Mouse (Mus musculus) monocyte, adult 59 days (primary cell): ENCODE data around the gene Olfr178. TPM values are rescaled to one million over a fixed set of nuclear protein-coding genes. Genes with fewer than 3 reads are reported as not detected.

Source experiments
- total RNA-seq, 2 experiments: library from RNA; stranded (reverse); gene quantifications; one replicate each; pipeline ENCODE4 v1.2.4; 2023

Gene Olfr178
- total RNA-seq, result not detected

GRCm38 (mm10) chr16:58891963-58892362 lies at the start of gene Olfr178:
Gene Olfr178 (minus strand): TSS chr16:58892063.

GRCm38 (mm10) chr16:58929292-58929691 lies 37.4 kb upstream of the Olfr178 start, which contains the start of gene Olfr180:
Gene Olfr180 (minus strand): TSS chr16:58929392.

GRCm38 (mm10) chr16:58928655-58929054 lies 36.8 kb upstream of the Olfr178 start, which contains the start of gene Olfr181:
Gene Olfr181 (minus strand): TSS chr16:58928755.

GRCm38 (mm10) chr16:58874668-58875067 lies 17.2 kb downstream of the Olfr178 start, which contains the start of gene Olfr177:
Gene Olfr177 (minus strand): TSS chr16:58874768.

Other genes with a start within 250 kb of the Olfr178 start
- gene Cpox, start 221.8 kb downstream of the Olfr178 start, total RNA-seq, result 10 to 100 TPM; 11.4 to 14.0 TPM
- gene Gpr15, start 173.0 kb downstream of the Olfr178 start, total RNA-seq, result 1 to 10 TPM in 1 of 2 experiments, not detected in 1; 1.3 TPM
- 10 to 100 TPM; 67.0 to 67.6 TPM for gene Cldnd1, start 164.2 kb downstream of the Olfr178 start, total RNA-seq
- gene Olfr172, start 128.9 kb downstream of the Olfr178 start, total RNA-seq, result not detected
- not detected for gene Olfr173, start 91.8 kb downstream of the Olfr178 start, total RNA-seq
- gene Olfr175-ps1, start 65.3 kb downstream of the Olfr178 start, total RNA-seq, result not detected
- not detected for gene Olfr177, start 17.3 kb downstream of the Olfr178 start, total RNA-seq
- not detected for gene Olfr181, start 36.7 kb upstream of the Olfr178 start, total RNA-seq
- not detected for gene Olfr180, start 37.3 kb upstream of the Olfr178 start, total RNA-seq
- gene Olfr183, start 103.3 kb upstream of the Olfr178 start, total RNA-seq, result not detected
- not detected for gene Olfr186, start 138.2 kb upstream of the Olfr178 start, total RNA-seq
- gene Olfr187, start 147.7 kb upstream of the Olfr178 start, total RNA-seq, result not detected
- gene Olfr190, start 185.9 kb upstream of the Olfr178 start, total RNA-seq, result not detected
- not detected for gene Olfr191, start 197.8 kb upstream of the Olfr178 start, total RNA-seq
- gene Olfr193, start 219.8 kb upstream of the Olfr178 start, total RNA-seq, result not detected
- not detected for gene Olfr194, start 229.0 kb upstream of the Olfr178 start, total RNA-seq